Mouse (Mus musculus) left cerebral cortex, postnatal 14 days (tissue): ENCODE measurements around the gene Cdr2. TPM values are rescaled to one million over a fixed set of nuclear protein-coding genes. Genes with fewer than 3 reads are reported as not detected.
"Not testable (repeated sequence)": the region's sequence is repeated elsewhere in the genome, so short reads cannot be mapped to it uniquely, and the experiment has no call there.

ENCODE experiments used
- DNase-seq, 2 experiments: peaks; one replicate each; pipeline ENCODE4 v3.0.0; 2021 to 2022; ENCODE audit warnings: low spot score in 2 of 2, mixed read lengths in 1 of 2
- intact Hi-C: fragments of 180-260 bp; cut with DNase I; formaldehyde crosslinking; loops from one replicate; pipeline ENCODE4 v1.15.1; 2025
- total RNA-seq, 2 experiments: library from RNA; stranded (reverse); gene quantifications; 2 replicates each; pipeline ENCODE4 v1.2.3; 2021

Cdr2 gene
- total RNA-seq, 2 experiments from 2014 or later = 4.6 to 4.7 TPM

DNA sequence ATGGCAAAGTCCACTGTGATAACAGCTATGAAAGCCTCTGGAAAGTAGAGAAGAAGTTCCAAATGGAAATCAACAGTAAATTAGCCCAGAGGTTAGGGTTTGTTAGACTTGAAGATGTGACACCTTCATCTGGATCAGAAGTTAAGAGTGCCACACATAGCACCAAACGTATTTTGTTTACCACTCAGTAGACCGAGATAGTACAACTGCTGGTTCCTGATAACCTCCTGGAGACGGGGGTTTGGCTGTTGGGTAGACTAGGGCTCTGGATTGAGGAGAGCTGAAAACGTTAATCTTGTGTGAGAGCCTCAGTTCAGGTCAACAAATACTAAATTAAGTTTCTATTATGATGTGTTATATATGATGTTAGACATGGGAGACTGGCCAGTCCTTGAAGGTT, 2.1 kb downstream of the Cdr2 start:
- DNase-seq = no peak
- intact Hi-C loops = loop anchor here (5.0 kb wide), 1 partner anchor 52 kb away; the partner anchor contains the start of gene Mettl9

DNA sequence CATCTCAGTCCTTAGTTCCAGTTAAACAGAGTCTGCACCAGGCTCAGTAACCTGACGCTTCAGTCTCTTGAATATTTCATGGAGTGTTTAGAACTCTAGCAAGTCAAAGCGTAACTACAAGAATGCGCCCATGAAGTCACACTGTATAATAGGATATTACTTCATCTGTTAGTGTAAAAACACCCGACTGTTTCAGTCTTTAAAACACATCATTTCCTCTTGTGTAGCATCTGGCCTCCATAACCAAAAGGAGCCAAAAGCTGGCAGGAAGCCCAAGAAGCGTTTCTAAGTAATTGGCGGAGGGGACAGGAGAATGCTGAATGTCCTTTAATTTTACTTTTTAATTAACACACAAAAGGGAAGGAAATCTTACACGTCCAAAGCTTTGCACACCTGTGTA, 5.0 kb downstream of the Cdr2 start:
- intact Hi-C loops = no loop called here

DNA sequence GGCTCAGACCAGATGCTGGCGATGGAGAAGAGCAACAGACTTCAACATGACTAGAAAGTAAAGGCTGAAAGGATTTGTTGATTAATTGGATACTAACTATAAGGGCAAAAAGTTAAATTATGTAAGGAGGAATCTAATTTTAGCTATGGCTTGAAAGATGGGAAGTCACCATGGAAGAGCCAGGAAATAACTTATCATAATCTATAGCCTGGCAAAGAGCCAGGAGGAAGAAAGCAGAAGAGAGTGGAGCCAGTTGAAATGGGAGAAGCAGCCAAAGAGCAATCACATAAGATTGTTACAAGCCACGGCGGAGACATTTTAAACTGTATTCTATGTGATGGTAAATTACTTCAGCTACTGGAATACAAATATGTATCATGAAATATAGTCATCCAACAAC, 8.1 kb downstream of the Cdr2 start:
- intact Hi-C loops = no loop called here

More for the DNA sequence above, 5.0 kb downstream of the Cdr2 start:
- no peak for DNase-seq

DNA sequence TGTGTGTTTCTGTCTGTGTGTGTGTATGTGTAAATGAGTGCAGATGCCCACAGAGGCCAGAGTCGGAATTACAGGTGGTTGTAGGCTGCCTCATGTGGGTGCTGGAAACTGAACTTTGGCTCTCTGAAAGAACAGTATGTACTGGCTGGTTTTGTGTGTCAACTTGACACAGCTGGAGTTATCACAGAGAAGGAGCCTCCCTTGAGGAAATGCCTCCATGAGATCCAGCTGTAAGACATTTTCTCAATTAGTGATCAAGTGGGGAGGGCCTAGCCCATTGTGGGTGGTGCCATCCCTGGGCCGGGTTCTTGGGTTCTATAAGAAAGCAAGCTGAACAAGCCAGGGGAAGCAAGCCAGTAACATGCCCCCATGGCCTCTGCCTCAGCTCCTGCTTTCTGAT, 9.6 kb downstream of the Cdr2 start:
- intact Hi-C loops, DNase-seq: not testable (repeated sequence)

More for the DNA sequence above, 8.1 kb downstream of the Cdr2 start:
- DNase-seq = no peak

DNA sequence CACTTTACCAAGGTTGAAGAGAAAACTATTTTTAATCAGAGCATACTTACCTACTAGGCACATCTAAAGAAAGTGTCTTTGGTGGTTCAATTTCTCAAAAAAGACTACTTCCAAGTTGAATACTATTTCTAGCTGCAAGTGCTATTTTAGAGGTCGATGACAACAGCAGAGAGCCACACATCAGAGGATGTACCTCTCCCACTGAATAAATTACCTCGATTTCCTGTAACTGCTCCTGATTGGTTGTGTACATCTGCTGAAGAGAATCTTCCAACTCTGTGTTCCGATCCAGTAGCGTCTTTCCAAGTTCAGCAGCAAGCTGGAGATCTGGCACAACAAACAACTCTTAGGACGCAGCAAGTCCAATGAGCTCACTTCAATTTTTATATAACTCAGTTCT, 12.0 kb downstream of the Cdr2 start:
- DNase-seq = no peak
- intact Hi-C loops = no loop called here

DNA sequence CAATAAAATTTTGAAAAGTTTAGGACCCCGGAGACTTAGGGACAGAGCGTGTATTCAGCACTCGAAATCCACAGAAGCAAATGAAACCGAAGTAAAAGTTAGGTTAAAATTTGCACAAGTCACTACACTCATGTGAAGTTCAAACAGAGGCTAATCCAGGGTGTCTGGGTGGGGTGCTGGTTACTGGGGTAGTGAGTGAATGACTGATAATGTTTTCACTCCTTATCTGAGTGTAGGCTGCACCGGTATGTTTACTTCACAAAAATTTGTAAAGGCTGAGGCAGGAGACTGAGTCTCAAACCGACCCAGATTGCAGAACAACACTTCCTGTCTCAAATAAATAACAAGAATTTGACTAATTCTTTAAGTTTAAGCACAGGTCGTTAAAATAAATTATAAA, 12.9 kb downstream of the Cdr2 start:
- intact Hi-C loops = no loop called here

DNA sequence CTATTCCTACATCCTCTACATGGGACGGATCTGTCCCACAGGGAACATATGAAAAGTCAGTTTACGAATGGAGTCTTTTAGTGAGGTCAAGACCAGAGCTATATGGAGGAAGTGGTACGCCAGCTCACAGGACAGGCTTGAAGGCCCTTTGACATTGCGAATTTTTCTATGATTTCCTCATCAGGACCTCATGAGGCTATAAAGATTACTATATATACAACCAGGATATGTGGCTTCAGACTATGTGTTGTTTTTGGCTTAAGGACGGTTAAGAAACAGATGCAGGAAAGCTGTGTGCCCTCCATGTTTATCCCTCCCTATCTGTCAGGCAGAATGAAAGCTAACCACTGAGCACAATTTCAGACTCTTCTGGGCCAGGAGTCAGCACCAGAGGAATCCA, 19.0 kb downstream of the Cdr2 start:
- no peak for DNase-seq
- intact Hi-C loops = no loop called here

More for the DNA sequence above, 12.9 kb downstream of the Cdr2 start:
- no peak for DNase-seq

DNA sequence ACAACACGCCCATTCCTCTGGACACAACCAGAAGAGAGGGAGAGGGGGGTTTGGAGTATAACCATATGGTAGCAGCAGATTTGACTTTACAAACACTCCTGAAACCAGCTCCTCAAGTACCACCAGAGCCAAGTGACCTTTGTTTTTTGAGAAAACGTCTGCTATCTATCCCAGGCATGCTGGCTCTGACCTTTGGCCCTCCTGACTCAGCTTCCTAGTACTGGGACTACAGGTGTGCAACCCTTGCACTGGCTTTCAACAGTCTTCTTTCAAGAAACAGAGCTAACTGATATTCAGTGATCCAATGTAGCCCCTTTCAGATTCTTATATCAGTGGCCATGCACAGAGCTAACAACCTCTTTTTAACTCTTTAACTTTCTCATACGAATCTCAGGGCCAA, 20.2 kb downstream of the Cdr2 start:
- DNase-seq = no peak
- intact Hi-C loops = no loop called here

DNA sequence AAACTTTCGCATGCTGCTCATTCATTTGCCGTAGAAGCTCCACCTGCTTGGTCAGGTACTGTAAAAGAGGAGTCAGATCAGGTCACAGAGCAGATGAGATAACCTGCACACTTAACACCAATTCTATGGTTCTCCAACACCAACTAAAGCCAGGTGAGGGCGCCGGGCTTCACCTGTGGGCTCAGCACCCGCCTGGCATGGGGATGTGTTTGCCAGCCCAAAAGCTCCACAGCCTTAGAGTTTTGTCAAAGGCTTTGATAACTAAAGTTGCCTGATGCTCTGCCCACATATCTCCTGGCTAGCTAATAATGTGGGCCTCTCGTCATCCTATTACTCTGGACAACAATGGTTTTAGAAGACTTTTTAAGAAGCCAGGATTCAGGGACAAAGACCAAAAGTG, 21.5 kb downstream of the Cdr2 start:
- intact Hi-C loops = no loop called here
- no peak for DNase-seq

DNA sequence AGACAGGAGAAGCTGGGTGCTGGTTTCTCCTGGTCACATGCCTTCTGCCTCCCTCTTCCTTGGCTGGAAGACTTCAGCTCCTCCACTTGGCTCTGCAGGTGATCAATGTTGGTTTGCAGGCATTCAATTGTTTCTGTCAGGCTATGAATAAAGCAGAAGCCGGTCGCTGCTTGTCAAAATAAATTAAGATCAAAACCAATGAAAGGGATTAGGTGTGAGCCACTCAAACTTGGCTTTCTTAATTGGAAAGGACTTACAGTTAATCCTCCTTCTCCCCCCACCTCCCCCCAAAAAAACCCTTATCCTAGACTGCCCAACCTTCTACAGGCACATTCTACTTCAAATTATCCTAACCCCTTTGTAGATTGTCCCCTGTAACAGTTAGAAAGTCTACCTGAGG, 22.0 kb downstream of the Cdr2 start:
- intact Hi-C loops = no loop called here
- no peak for DNase-seq

DNA sequence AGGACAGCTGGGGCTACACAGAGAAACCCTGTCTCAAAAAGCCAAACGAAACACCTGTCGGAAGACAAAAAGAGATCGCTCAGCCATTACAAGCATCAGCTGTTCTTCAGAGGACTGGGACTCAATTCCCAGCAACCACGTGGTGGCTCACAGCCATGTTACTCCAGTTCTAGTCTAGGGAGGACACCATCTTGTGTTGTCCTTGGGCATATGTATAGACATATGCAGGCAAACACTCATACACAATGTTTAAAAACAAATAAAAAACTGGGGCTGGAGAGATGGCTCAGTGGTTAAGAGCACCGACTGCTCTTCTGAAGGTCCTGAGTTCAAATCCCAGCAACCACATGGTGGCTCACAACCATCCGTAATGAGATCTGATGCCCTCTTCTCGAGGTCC, 28.5 kb downstream of the Cdr2 start:
- not testable (repeated sequence) for DNase-seq

DNA sequence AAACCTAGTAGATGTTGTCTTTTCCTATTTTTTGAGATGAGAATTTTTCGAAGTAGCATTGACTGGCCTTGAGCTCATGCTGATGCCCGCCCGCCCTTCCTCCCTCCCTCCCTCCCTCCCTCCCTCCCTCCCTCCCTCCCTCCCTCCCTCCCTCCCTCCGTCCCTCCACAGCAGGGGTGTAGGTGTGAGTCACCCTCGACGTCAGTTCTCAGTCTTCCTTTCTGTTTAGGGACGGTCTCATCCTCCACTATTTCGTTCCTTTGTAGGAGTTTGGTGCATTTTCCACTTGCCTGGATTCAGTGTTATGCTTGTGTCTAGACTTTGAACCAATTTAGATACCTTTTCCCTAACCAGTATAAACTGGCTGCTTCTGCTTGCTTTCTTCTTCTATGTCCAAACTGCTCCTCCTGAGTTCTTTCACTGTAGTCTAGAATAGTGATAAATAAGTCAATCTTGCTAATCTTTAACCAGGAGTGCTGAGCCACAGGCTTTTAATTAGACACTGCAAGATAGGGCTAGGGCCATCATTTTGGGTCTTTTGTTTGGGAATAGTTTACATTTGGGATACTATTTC, 38.1 kb downstream of the Cdr2 start:
- intact Hi-C loops = no loop called here
- no peak for DNase-seq

More for the DNA sequence above, 28.5 kb downstream of the Cdr2 start:
- intact Hi-C loops = not testable (repeated sequence)

DNA sequence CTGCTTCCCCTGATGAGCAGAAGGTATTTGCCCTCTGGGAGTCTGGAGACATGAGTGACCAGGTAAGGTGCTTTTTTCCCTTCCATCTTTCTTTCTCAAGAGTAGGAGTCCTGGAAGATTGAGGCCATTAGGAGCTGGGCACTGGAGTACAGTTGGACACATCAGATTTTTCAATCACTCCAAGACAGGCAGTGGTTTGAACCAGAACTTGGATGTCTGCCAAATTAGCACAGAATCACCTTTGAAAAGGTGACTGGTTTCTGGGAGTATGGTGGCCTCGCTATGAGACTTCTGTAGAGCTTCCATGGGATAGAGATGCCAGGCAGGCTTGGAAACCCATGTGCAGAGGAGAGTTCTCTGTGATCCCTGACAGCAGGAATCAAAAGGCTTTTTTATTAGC, 39.6 kb downstream of the Cdr2 start:
- intact Hi-C loops = no loop called here

DNA sequence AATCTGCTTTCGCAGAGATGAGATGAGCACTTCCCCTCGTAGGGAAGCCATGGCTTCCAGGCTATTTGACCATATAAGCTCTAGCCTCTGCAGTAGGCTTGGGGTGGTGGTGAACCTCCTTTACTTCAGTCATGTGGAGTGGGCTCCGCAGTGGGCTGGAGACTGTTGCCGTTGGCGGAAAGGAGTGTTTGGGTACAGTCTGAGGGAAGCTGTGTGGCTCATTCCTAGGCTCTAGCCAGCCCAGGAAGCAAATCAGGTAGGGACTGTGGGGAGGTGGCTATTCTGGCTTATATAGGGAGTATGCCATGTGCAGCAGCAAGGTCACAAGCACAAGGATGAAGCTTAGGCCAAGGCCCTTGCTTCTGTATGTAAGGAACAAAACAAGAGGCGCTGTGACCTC, 40.9 kb downstream of the Cdr2 start:
- DNase-seq = no peak
- intact Hi-C loops = no loop called here

More for the DNA sequence above, 39.6 kb downstream of the Cdr2 start:
- DNase-seq = no peak

DNA sequence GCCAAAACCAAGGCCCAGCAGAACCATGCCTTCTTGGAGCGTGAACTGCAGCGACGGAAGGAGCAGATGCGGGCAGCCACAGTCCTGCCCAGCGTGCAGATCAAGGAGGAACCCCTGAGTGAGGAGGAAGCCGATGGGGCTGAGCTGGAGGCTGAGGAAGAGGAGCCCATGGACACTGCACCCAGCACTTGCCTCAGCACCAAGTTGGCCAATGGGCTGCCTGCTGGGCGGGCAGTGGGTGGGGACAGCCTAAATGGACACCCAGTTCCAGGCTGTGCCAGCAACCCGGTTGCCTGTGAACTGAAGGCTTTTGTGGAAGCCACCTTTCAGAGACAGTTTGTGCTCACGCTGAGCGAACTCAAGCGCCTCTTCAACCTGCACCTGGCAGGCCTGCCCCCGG, 41.8 kb downstream of the Cdr2 start:
- DNase-seq = no peak
- intact Hi-C loops = no loop called here

DNA sequence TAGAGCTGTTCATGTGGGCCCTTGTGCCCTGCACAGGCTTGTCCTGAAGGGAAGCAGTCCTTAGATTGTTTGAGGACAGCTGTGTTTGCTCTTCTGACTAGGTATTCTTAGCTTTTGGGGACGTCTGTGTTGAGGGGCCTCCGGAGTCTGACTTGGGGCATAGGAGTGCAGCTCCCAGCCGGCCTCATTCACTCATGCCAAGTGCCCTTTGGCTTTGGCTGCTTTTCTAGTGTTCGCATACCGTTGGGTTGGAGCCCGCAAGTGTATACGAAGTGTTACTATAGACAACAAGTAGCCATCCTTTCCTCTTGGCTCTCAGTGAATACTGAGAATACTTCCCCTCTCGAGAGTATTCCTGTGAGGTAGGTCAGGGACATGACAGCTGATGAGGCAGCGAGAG, 43.9 kb downstream of the Cdr2 start:
- intact Hi-C loops = no loop called here

DNA sequence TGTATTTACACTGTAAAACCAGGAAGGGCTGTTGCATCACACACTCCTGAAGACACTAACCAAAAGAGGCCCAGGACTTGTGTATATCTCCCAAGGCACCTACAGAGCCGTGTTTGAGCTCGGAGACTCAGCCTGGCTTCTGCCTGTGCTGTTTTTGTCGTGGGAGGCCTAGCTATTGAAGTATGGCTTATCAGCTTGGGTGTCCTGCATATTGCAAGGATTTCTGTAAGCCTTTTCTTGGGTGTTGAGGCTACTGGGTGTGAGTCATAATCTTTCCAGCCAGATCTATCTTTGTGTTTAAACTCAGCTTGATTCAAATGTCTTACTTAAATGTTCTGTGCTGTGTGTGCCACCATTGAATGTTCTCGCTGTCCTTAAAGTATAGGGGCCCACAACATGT, 45.6 kb downstream of the Cdr2 start:
- no peak for DNase-seq
- intact Hi-C loops = no loop called here

More for the DNA sequence above, 43.9 kb downstream of the Cdr2 start:
- no peak for DNase-seq

DNA sequence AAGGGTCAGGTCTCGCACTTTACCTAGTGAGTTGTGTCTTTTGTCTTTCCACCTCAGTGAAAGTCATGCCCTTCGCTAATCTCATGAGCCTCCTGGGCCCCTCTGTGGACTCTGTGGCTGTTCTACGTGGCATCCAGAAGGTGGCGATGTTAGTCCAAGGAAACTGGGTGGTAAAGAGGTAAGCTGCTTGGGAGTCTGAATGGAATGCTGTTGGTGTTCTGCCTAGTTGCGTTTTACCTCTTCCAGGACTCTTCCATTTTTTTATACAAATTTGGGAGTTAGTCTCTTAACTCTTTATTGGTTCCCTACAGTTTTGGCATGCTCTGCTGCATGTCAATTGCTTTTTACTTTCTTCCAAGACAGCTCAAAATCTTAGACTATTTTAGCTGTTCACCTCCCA, 47.4 kb downstream of the Cdr2 start:
- intact Hi-C loops = loop anchor here (2.0 kb wide), 2 partner anchors 130 to 186 kb away; no protein-coding TSS in a partner anchor
- peak; percentile 55 to 63 for DNase-seq

DNA sequence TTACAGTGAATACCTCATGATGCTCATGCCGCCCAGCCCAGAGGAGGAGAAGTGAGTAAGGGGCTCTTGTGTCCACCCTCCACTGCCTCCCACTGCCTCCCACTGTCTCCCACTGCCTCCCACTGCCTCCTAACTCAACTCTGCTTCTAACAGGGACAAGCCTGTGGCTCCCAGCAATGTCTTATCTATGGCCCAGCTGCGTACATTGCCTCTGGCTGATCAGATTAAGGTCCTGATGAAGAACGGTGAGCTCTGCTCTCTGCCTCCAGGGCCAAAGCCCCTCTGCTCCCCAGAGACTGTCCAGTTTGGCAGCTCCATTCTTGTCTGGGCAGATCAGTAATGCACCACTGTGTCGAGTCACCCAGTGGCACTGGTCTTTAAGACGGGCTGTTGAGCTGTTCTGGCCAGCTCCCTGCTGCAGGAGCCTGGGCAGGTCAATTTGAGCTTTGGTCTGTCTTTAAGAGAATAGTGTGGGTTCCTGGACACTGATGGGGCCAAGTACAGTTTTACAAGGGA, 48.4 kb downstream of the Cdr2 start:
- intact Hi-C loops = loop anchor here (2.0 kb wide), 2 partner anchors 131 to 187 kb away; no protein-coding TSS in a partner anchor
- no peak for DNase-seq

DNA sequence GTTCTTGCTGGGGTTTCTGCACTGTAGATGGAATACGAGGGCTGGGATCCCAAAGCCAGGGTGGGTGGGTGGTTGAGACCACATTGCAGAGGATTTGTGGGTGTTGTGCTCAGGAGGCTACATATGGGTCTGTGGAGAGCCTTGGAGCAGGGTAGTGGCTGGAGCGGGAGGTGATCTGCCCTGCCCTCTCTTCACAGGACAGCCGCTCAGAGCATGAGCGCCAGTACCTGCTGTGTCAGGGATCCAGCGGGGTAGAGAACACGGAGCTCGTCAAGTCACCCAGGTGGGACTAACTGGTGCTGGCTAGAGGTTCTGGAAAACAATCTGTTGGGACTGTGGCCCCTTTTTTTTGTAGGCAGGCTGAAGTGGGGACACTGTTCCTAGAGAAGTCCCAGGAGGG, 49.0 kb downstream of the Cdr2 start:
- DNase-seq = no peak
- intact Hi-C loops = no loop called here

DNA sequence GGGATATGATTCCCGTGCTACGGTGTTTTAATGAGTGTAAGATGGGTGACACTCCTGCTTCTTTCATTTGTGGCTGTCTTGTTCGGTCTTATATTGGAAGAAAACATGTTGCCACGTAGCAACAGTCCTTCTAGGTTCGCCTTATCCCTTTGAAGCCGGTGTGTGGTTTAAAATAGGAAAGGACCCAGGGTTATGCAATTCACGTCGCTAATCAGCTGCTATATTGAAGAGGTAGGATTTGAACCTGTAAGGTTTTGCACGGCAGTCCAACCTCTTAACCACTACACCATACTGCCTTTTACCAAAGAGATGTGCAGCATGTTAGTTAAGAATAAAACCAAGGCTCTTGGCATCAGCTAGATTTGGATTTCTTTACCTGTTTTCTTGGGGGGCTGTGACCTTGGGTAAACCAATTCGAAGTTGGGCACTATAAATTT, 63.6 kb downstream of the Cdr2 start:
- intact Hi-C loops = loop anchor here (10.0 kb wide), 1 partner anchor 244 kb away; the partner anchor contains the start of genes Mosmo and Pdzd9

More for the DNA sequence above, 63.6 kb downstream of the Cdr2 start:
- peak; percentile 62 to 70 for DNase-seq
